Mouse (Mus musculus) spleen, postnatal 0 days (tissue): ENCODE measurements around the gene Nxpe3. TPM values are rescaled to one million over a fixed set of nuclear protein-coding genes. Genes with fewer than 3 reads are reported as not detected.

ENCODE experiments used
- polyA plus RNA-seq: library from polyadenylated mRNA; unstranded; fragments of >200 nt; fragmentation: Nextera tagmentation; extraction: Ambion mirVana; gene quantifications from 2 replicates; pipeline ENCODE4 v1.2.1, GENCODE M21; 2015

Gene Nxpe3
- 0.97 and 1.1 TPM in 2 replicates for polyA plus RNA-seq

DNA sequence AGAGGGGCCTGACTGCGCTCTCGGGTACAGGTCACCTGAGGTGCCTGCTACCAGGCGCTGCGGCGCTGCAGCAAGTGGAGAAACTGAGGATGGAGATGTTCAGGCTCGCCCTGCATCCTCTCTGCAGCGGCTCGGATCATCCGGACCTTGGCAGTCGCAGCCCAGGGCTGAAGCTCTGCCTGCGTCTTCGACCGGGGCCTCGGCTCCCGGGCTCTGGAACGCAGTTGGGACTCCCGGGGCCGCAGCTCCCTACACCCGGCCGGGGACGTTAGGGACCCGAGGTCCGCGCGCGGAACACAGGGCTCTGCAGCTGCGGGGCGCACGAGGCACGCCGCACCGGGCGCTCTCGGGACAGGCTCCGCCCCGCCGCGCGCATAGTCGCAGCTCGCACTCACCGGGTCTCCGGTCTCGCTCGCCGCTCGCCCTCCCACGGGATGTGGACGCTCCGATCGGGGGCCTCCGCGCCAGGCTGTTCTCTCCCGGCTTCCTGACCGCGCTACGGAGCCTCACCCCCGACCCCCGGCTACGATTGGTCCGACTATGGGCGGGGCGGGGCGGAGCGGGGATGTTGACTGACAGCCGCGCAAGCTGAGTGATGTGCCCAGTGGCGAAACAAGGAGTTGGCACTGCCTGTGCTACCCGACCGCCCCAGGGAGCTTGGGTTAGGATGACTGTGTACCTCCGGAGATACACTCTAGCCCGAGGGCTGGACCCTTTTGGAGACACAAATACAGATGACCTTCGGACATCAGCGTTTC is at the start of gene Nxpe3:
Gene Nxpe3, minus strand, starts transcription at position 393 of the 758 bp plus-strand sequence.

DNA sequence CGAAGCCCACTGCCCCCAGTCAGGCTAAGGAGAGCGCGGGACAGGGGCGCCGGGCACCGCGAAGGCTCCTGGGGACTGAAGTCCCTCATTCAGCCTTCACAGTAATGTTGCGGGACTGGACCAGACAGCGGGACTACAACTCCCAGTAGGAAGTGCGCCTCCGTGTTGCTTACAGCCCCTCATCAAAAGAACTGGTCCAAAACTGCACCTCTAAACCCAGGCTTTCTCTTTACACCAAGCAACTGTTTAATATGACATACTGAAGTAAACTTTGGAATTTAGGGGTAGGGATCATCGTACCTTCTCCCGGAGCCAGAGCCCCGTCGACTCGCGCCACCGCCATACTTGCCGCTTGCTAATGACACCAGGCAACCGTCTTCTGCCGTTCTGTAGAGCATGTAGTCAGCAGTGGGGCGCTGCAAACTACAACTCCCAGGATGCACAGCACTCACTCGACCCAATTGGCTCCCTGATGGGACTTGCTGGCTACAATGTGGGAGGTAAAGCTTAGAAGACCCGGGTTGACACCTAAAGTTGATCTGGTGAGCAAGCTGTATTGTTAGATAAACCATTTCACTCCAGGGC is 39.5 kb upstream of the Nxpe3 start, which contains the start of gene Cep97:
Gene Cep97, minus strand, starts transcription at position 403 of the 585 bp plus-strand sequence.

DNA sequence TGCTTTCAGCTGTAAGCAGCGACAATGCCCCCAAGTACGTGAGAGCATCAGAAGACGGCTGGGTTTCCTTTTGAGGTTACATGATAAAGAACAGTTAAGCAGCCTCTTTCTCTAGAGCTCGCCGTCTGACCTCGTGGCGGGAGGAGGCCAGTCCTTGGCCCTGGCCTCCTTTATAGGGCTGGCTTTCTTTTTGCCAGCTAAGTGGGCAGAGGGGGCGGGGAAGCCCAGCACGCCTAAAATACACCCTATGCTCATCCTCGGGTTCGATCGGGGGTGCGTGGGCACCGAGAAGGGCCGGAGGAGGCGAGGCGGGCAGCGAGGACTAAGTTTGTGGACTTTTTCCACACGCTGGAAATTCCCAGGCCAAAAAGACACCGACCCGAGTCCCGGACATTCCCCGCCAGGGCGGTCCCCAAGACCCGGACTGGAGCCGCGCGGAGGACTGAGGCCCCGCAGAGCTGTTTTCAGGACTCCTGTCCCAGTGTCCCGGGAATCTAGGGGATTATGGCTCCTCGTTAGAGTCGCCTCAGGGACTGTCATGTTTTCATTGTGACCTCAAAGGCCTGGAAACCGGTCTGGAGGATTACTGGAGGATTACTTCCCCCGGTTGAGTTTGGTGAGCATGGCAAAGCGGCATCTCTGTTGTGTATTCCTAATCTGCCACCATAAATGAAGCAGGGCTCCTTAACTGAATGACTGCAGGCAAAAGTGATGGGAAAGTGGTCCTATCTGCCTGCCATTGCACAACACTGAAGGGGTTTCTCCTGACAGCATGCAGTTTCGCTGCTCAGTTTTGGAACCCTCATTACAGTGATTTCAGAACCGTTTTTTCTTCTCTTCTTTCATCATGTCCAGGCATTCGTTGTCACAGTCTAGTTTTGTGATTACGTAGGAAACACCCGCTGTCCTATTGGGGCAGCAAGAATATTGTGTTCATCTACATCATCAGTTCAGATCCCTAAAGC is 56.3 kb downstream of the Nxpe3 start, which contains the start of gene Nfkbiz:
Gene Nfkbiz, minus strand, starts transcription at position 390 of the 965 bp plus-strand sequence.

Other genes starting within 250 kb of the Nxpe3 start
- gene Nfkbiz, start 56.4 kb downstream of the Nxpe3 start, polyA plus RNA-seq: 3.6 and 5.0 TPM in 2 replicates
- gene Cep97, start 39.6 kb upstream of the Nxpe3 start, polyA plus RNA-seq: 6.7 and 7.0 TPM in 2 replicates
- 637 and 676 TPM in 2 replicates for gene Rpl24, start 71.0 kb upstream of the Nxpe3 start, polyA plus RNA-seq
- 13.2 and 13.8 TPM in 2 replicates for gene Zbtb11, start 78.6 kb upstream of the Nxpe3 start, polyA plus RNA-seq
- 112 and 113 TPM in 2 replicates for gene Pcnp, start 134.5 kb upstream of the Nxpe3 start, polyA plus RNA-seq
- gene Trmt10c, start 142.5 kb upstream of the Nxpe3 start, polyA plus RNA-seq: 16.2 and 16.3 TPM in 2 replicates
- 24.4 and 25.1 TPM in 2 replicates for gene Senp7, start 153.1 kb upstream of the Nxpe3 start, polyA plus RNA-seq